Mouse (Mus musculus) testis, adult 2 months (tissue): Measurements from ENCODE around the gene Notum. TPM values are rescaled to one million over a fixed set of nuclear protein-coding genes. Genes with fewer than 3 reads are reported as not detected.
"Not testable (repeated sequence)": the region's sequence is repeated elsewhere in the genome, so short reads cannot be mapped to it uniquely, and the experiment has no call there.

ENCODE experiments used
- H3K27ac ChIP-seq: fragments of 200-500 bp; 2 replicates; pipeline ENCODE4 v1.5.1; 2012; ENCODE audit warnings: low read depth, low read length; ENCODE audit not compliant: control insufficient read depth, insufficient read depth
- H3K27me3 ChIP-seq: fragments of 200-500 bp; 2 replicates; pipeline ENCODE4 v1.6.1; 2012; ENCODE audit warnings: mild to moderate bottlenecking, low read length, moderate library complexity; ENCODE audit not compliant: control insufficient read depth, insufficient read depth
- H3K36me3 ChIP-seq: fragments of 200-500 bp; 2 replicates; pipeline ENCODE4 v1.6.1; 2012; ENCODE audit warnings: mild to moderate bottlenecking, low read length; ENCODE audit not compliant: control insufficient read depth, insufficient read depth
- H3K4me1 ChIP-seq: fragments of 200-500 bp; 2 replicates; pipeline ENCODE4 v1.6.1; 2012; ENCODE audit warnings: low read length; ENCODE audit not compliant: control insufficient read depth, insufficient read depth
- H3K4me3 ChIP-seq: fragments of 200-500 bp; 2 replicates; pipeline ENCODE4 v1.5.1; 2012; ENCODE audit warnings: low read depth, mild to moderate bottlenecking, low read length, moderate library complexity, mixed read lengths; ENCODE audit not compliant: control insufficient read depth
- CTCF ChIP-seq: fragments of 200-500 bp; IDR thresholded peaks from 2 replicates; pipeline ENCODE4 v1.5.1; 2012; ENCODE audit warnings: low read depth, mild to moderate bottlenecking, inconsistent platforms, low read length, moderate library complexity; ENCODE audit not compliant: control insufficient read depth, insufficient read depth, insufficient replicate concordance
- POLR2A ChIP-seq: fragments of 200-500 bp; IDR thresholded peaks from 2 replicates; pipeline ENCODE4 v1.6.1; 2012; ENCODE audit warnings: low read depth, mild to moderate bottlenecking, inconsistent platforms, low read length, moderate library complexity; ENCODE audit not compliant: control insufficient read depth
- polyA plus RNA-seq: library from polyadenylated mRNA; depleted of rRNA; stranded (reverse); fragments of >200 nt; gene quantifications from 2 replicates; pipeline ENCODE4 v1.2.3, GENCODE M21; 2012

Gene Notum
- polyA plus RNA-seq, 1 experiment = 0.36 TPM

- Histone ChIP-seq H3K4me3 (no peak overlapping the region), H3K36me3 (peaks cover 4% of the 10 kb centered on the region; the same call in 1 of the 2 replicates), H3K27me3 (no peaks in the 10 kb centered on the region), H3K4me1 (no peaks in the 10 kb centered on the region), H3K27ac (no peak overlapping the region)
- TF ChIP-seq CTCF (no peak), POLR2A (no peak)
Measured at GRCm38 (mm10) chr11:120689365-120689764, 28.4 kb upstream of the Notum start.

- Histone ChIP-seq H3K27me3 (no peaks in the 10 kb centered on the region), H3K36me3 (peaks cover 4% of the 10 kb centered on the region; the same call in 1 of the 2 replicates), H3K4me1 (no peaks in the 10 kb centered on the region), H3K4me3 (no peak overlapping the region), H3K27ac (no peak overlapping the region)
- TF ChIP-seq POLR2A (no peak), CTCF (no peak)
Measured at GRCm38 (mm10) chr11:120686650-120687272, 25.8 kb upstream of the Notum start.

GRCm38 (mm10) chr11:120684660-120685059, 23.7 kb upstream of the Notum start:
- Histone ChIP-seq H3K36me3 (peaks cover 4% of the 10 kb centered on the region; the same call in 1 of the 2 replicates), H3K27ac (no peak overlapping the region), H3K4me3 (no peak overlapping the region), H3K27me3 (no peaks in the 10 kb centered on the region), H3K4me1 (no peaks in the 10 kb centered on the region)
- TF ChIP-seq CTCF = no peak
- TF ChIP-seq POLR2A = no peak

GRCm38 (mm10) chr11:120684086-120684485, 23.1 kb upstream of the Notum start:
- Histone ChIP-seq H3K36me3 (peaks cover 2% of the 10 kb centered on the region; the same call in 1 of the 2 replicates), H3K27ac (no peak overlapping the region)

GRCm38 (mm10) chr11:120683536-120683935, 22.6 kb upstream of the Notum start:
- H3K27me3 ChIP-seq = no peaks in the 10 kb centered on the region
- H3K4me1 ChIP-seq = no peaks in the 10 kb centered on the region
- H3K4me3 ChIP-seq = no peak overlapping the region
- peaks cover 1% of the 10 kb centered on the region; the same call in 1 of the 2 replicates for H3K36me3 ChIP-seq
- no peak for TF ChIP-seq POLR2A
- TF ChIP-seq CTCF = no peak
- H3K27ac ChIP-seq = no peak overlapping the region

More at GRCm38 (mm10) chr11:120684086-120684485, 23.1 kb upstream of the Notum start:
- H3K4me1 ChIP-seq = no peaks in the 10 kb centered on the region
- no peak overlapping the region for H3K4me3 ChIP-seq
- TF ChIP-seq POLR2A = no peak
- no peak for TF ChIP-seq CTCF
- H3K27me3 ChIP-seq = no peaks in the 10 kb centered on the region

- Histone ChIP-seq H3K4me1 (no peaks in the 10 kb centered on the region), H3K27ac (no peak overlapping the region), H3K36me3 (peaks cover 1% of the 10 kb centered on the region; the same call in 1 of the 2 replicates), H3K4me3 (no peak overlapping the region), H3K27me3 (no peaks in the 10 kb centered on the region)
- no peak for TF ChIP-seq POLR2A
- TF ChIP-seq CTCF = no peak
Measured at GRCm38 (mm10) chr11:120682683-120683082, 21.7 kb upstream of the Notum start.

- Histone ChIP-seq H3K4me3 (no peak overlapping the region), H3K27ac (no peak overlapping the region), H3K27me3 (no peaks in the 10 kb centered on the region), H3K36me3 (no peaks in the 10 kb centered on the region), H3K4me1 (no peaks in the 10 kb centered on the region)
- peak; percentile 36; the same call in 1 of the 2 replicates for TF ChIP-seq CTCF
- no peak for TF ChIP-seq POLR2A
Measured at GRCm38 (mm10) chr11:120679909-120680308, 18.9 kb upstream of the Notum start.

GRCm38 (mm10) chr11:120676951-120677350, 16.0 kb upstream of the Notum start:
- Histone ChIP-seq H3K4me3 (no peak overlapping the region), H3K27ac (no peak overlapping the region), H3K36me3 (no peaks in the 10 kb centered on the region), H3K4me1 (peaks cover 7% of the 10 kb centered on the region), H3K27me3 (no peaks in the 10 kb centered on the region)
- TF ChIP-seq CTCF (no peak), POLR2A (no peak)

GRCm38 (mm10) chr11:120675875-120676274, 14.9 kb upstream of the Notum start:
- H3K36me3 ChIP-seq = not testable (repeated sequence)

More at GRCm38 (mm10) chr11:120675875-120676274, 14.9 kb upstream of the Notum start:
- H3K4me1 ChIP-seq, H3K4me3 ChIP-seq, H3K27ac ChIP-seq, H3K27me3 ChIP-seq: not testable (repeated sequence)
